Mouse (Mus musculus): Measurements from ENCODE around the gene 1520401A03Rik. TPM values are rescaled to one million over a fixed set of nuclear protein-coding genes. Genes with fewer than 3 reads are reported as not detected.

Gene 1520401A03Rik
- polyA plus RNA-seq, 1 experiment from 2014 or later: 0.16 TPM

GRCm38 (mm10) chr17:23670516-23671074 is 52.0 kb downstream of the 1520401A03Rik start:
- Histone ChIP-seq H3K4me3 (ENCODE audit: low read depth, low read length) (no peak overlapping the region), H3K36me3 (ENCODE audit: control insufficient read depth, insufficient read depth, low read length) (peaks cover 10% of the 10 kb centered on the region; the same call in 1 of the 2 replicates), H3K4me2 (replicated peaks; ENCODE audit: low read depth) (no peak overlapping the region), H3K9me3 (ENCODE audit: control insufficient read depth, low read length) (no peaks in the 10 kb centered on the region), H3K4me1 (replicated peaks; ENCODE audit: control insufficient read depth, insufficient read depth) (peaks cover 8% of the 10 kb centered on the region), H3K27ac (replicated peaks) (no peak overlapping the region), H3K9ac (ENCODE audit: low read length) (no peak overlapping the region), H3K27me3 (ENCODE audit: control insufficient read depth, insufficient read depth, low read length) (no peaks in the 10 kb centered on the region)
- ATAC-seq (ENCODE audit: low FRiP score, low TSS enrichment) (no peak), DNase-seq (ENCODE audit: low spot score) (no peak)
- TF ChIP-seq EP300 (optimal IDR thresholded peaks at IDR 0.05) (no peak), CTCF (IDR thresholded peaks at IDR 0.05; ENCODE audit: low read depth) (no peak)
- 89% methylated on average over 7 of the region's 7 CpGs for WGBS

- Histone ChIP-seq H3K4me1 (replicated peaks; ENCODE audit: control insufficient read depth, insufficient read depth) (0 out of 2 replicates have a peak, but pooled peaks cover 2% of the 10 kb centered on the region), H3K9ac (ENCODE audit: low read length) (no peak overlapping the region), H3K36me3 (ENCODE audit: control insufficient read depth, insufficient read depth, low read length) (peaks cover 10% of the 10 kb centered on the region; the same call in 1 of the 2 replicates), H3K27ac (replicated peaks) (no peak overlapping the region), H3K4me2 (replicated peaks; ENCODE audit: low read depth) (no peak overlapping the region), H3K27me3 (ENCODE audit: control insufficient read depth, insufficient read depth, low read length) (peaks cover 3% of the 10 kb centered on the region; the same call in 1 of the 2 replicates), H3K9me3 (ENCODE audit: control insufficient read depth, low read length) (no peaks in the 10 kb centered on the region), H3K4me3 (ENCODE audit: low read depth, low read length) (no peak overlapping the region)
- 77% methylated on average over 14 of the region's 14 CpGs for WGBS
- TF ChIP-seq CTCF (IDR thresholded peaks at IDR 0.05; ENCODE audit: low read depth) (no peak), EP300 (optimal IDR thresholded peaks at IDR 0.05) (no peak)
- DNase-seq (ENCODE audit: low spot score): no peak
- ATAC-seq (ENCODE audit: low FRiP score, low TSS enrichment): no peak
Observed at GRCm38 (mm10) chr17:23665511-23665910, 57.1 kb downstream of the 1520401A03Rik start.

- ATAC-seq (ENCODE audit: low FRiP score, low TSS enrichment) (peak; percentile 9; the same call in 1 of the 2 replicates), DNase-seq (ENCODE audit: low spot score) (no peak)
- 12% methylated on average over 5 of the region's 5 CpGs for WGBS
- Histone ChIP-seq H3K9ac (ENCODE audit: low read length) (no peak overlapping the region), H3K4me1 (replicated peaks; ENCODE audit: control insufficient read depth, insufficient read depth) (0 out of 2 replicates have a peak, but pooled peaks cover 2% of the 10 kb centered on the region), H3K27me3 (ENCODE audit: control insufficient read depth, insufficient read depth, low read length) (peaks cover 3% of the 10 kb centered on the region; the same call in 1 of the 2 replicates), H3K4me3 (ENCODE audit: low read depth, low read length) (no peak overlapping the region), H3K9me3 (ENCODE audit: control insufficient read depth, low read length) (no peaks in the 10 kb centered on the region), H3K4me2 (replicated peaks; ENCODE audit: low read depth) (no peak overlapping the region), H3K27ac (replicated peaks) (no peak overlapping the region), H3K36me3 (ENCODE audit: control insufficient read depth, insufficient read depth, low read length) (peaks cover 4% of the 10 kb centered on the region; the same call in 1 of the 2 replicates)
- TF ChIP-seq CTCF (IDR thresholded peaks at IDR 0.05; ENCODE audit: low read depth): peak; percentile 83
- TF ChIP-seq EP300 (optimal IDR thresholded peaks at IDR 0.05): no peak
Observed at GRCm38 (mm10) chr17:23664556-23665021, 58.0 kb downstream of the 1520401A03Rik start.

GRCm38 (mm10) chr17:23661526-23661925 is 61.1 kb downstream of the 1520401A03Rik start:
- Histone ChIP-seq H3K9ac (ENCODE audit: low read length) (no peak overlapping the region), H3K36me3 (ENCODE audit: control insufficient read depth, insufficient read depth, low read length) (no peaks in the 10 kb centered on the region), H3K27me3 (ENCODE audit: control insufficient read depth, insufficient read depth, low read length) (peaks cover 3% of the 10 kb centered on the region; the same call in 1 of the 2 replicates), H3K27ac (replicated peaks) (peak overlapping the region; percentile 86), H3K4me1 (replicated peaks; ENCODE audit: control insufficient read depth, insufficient read depth) (0 out of 2 replicates have a peak, but pooled peaks cover 2% of the 10 kb centered on the region), H3K4me3 (ENCODE audit: low read depth, low read length) (peak overlapping the region; percentile 49), H3K9me3 (ENCODE audit: control insufficient read depth, low read length) (no peaks in the 10 kb centered on the region), H3K4me2 (replicated peaks; ENCODE audit: low read depth) (peak overlapping the region; percentile 57)
- TF ChIP-seq CTCF (IDR thresholded peaks at IDR 0.05; ENCODE audit: low read depth) (peak; percentile 65), EP300 (optimal IDR thresholded peaks at IDR 0.05) (no peak)
- peak; percentile 49 for DNase-seq (ENCODE audit: low spot score)
- WGBS: under 1% methylated on average over 8 of the region's 9 CpGs
- ATAC-seq (ENCODE audit: low FRiP score, low TSS enrichment): no peak

GRCm38 (mm10) chr17:23660876-23661200 is 61.7 kb downstream of the 1520401A03Rik start:
- H3K4me2 ChIP-seq (replicated peaks; ENCODE audit: low read depth): peak overlapping the region; percentile 57
- H3K4me1 ChIP-seq (replicated peaks; ENCODE audit: control insufficient read depth, insufficient read depth): 0 out of 2 replicates have a peak, but pooled peaks cover 2% of the 10 kb centered on the region
- ATAC-seq (ENCODE audit: low FRiP score, low TSS enrichment) (peak; percentile 77), DNase-seq (ENCODE audit: low spot score) (peak; percentile 71)
- TF ChIP-seq CTCF (IDR thresholded peaks at IDR 0.05; ENCODE audit: low read depth): no peak
- no peak for TF ChIP-seq EP300 (optimal IDR thresholded peaks at IDR 0.05)
- H3K4me3 ChIP-seq (ENCODE audit: low read depth, low read length): peak overlapping the region; percentile 49
- H3K9ac ChIP-seq (ENCODE audit: low read length): peak overlapping the region; percentile 53
- 2% methylated on average over 12 of the region's 14 CpGs for WGBS
- H3K27me3 ChIP-seq (ENCODE audit: control insufficient read depth, insufficient read depth, low read length): peaks cover 3% of the 10 kb centered on the region; the same call in 1 of the 2 replicates
- no peaks in the 10 kb centered on the region for H3K9me3 ChIP-seq (ENCODE audit: control insufficient read depth, low read length)
- peak overlapping the region; percentile 86 for H3K27ac ChIP-seq (replicated peaks)
- no peaks in the 10 kb centered on the region for H3K36me3 ChIP-seq (ENCODE audit: control insufficient read depth, insufficient read depth, low read length)
